Mouse (Mus musculus): Measurements from ENCODE around the gene Ccdc163. TPM values are rescaled to one million over a fixed set of nuclear protein-coding genes. Genes with fewer than 3 reads are reported as not detected.
"Not testable (repeated sequence)": the region's sequence is repeated elsewhere in the genome, so short reads cannot be mapped to it uniquely, and the experiment has no call there.

Ccdc163 gene
- polyA plus RNA-seq (2017; shearing (Covaris generic)), result 10 to 100 TPM; 33.7 to 39.5 TPM

GRCm38 (mm10) chr4:116708201-116708764, at the start of gene Ccdc163, which contains the start of gene Mmachc:
Gene Ccdc163, plus strand, starts transcription at chr4:116708509.
Gene Mmachc, minus strand, starts transcription at chr4:116708406.
- peak; percentile 98 for ATAC-seq

- ATAC-seq, result no peak
These were observed 48.8 kb upstream of the Ccdc163 start for GRCm38 (mm10) chr4:116659474-116659873.

- ATAC-seq, result not testable (repeated sequence)
These were observed 48.4 kb upstream of the Ccdc163 start for GRCm38 (mm10) chr4:116659916-116660315.

- ATAC-seq, result no peak
These were observed 47.5 kb upstream of the Ccdc163 start for GRCm38 (mm10) chr4:116660829-116661228.

GRCm38 (mm10) chr4:116661998-116662397, 46.3 kb upstream of the Ccdc163 start:
- ATAC-seq, result no peak

GRCm38 (mm10) chr4:116666625-116667024, 41.7 kb upstream of the Ccdc163 start:
- ATAC-seq, result no peak

GRCm38 (mm10) chr4:116668145-116668544, 40.2 kb upstream of the Ccdc163 start:
- no peak for ATAC-seq

- no peak for ATAC-seq
These were observed 39.0 kb upstream of the Ccdc163 start for GRCm38 (mm10) chr4:116669291-116669690.

- no peak for ATAC-seq
These were observed 35.5 kb upstream of the Ccdc163 start for GRCm38 (mm10) chr4:116672785-116673184.

GRCm38 (mm10) chr4:116674761-116675160, 33.5 kb upstream of the Ccdc163 start:
- not testable (repeated sequence) for ATAC-seq

- ATAC-seq, result no peak
These were observed 32.3 kb upstream of the Ccdc163 start for GRCm38 (mm10) chr4:116676027-116676426.

GRCm38 (mm10) chr4:116677808-116678207, 30.5 kb upstream of the Ccdc163 start:
- no peak for ATAC-seq

- ATAC-seq, result no peak
These were observed 29.2 kb upstream of the Ccdc163 start for GRCm38 (mm10) chr4:116679141-116679540.

- ATAC-seq, result not testable (repeated sequence)
These were observed 27.8 kb upstream of the Ccdc163 start for GRCm38 (mm10) chr4:116680521-116680920.

- ATAC-seq, result no peak
These were observed 24.4 kb upstream of the Ccdc163 start for GRCm38 (mm10) chr4:116683957-116684356.

GRCm38 (mm10) chr4:116684665-116685064, 23.6 kb upstream of the Ccdc163 start:
- ATAC-seq, result no peak

- ATAC-seq, result peak; percentile 88
These were observed 22.8 kb upstream of the Ccdc163 start, which contains the start of gene Prdx1 for GRCm38 (mm10) chr4:116685402-116686061. Gene Prdx1, plus strand, starts transcription at chr4:116685544.

- ATAC-seq, result no peak
These were observed 21.3 kb upstream of the Ccdc163 start for GRCm38 (mm10) chr4:116687041-116687440.

GRCm38 (mm10) chr4:116689309-116689876, 18.9 kb upstream of the Ccdc163 start:
- no peak for ATAC-seq

- ATAC-seq, result no peak
These were observed 16.2 kb upstream of the Ccdc163 start for GRCm38 (mm10) chr4:116692146-116692545.

GRCm38 (mm10) chr4:116693785-116694184, 14.5 kb upstream of the Ccdc163 start:
- no peak for ATAC-seq

- ATAC-seq, result no peak
These were observed 9.5 kb upstream of the Ccdc163 start for GRCm38 (mm10) chr4:116698693-116699342.

GRCm38 (mm10) chr4:116700964-116701363, 7.3 kb upstream of the Ccdc163 start:
- ATAC-seq, result no peak
